Mouse (Mus musculus) lung, embryonic 14.5 days (tissue): ENCODE measurements at regions not wholly inside any gene's neighbourhood (a gene's known extent, or its start where the extent isn't known, plus 50 kb on each side); places are given as distances from the start of the nearest gene placed in this dataset.

ENCODE experiments used
- ATAC-seq: fragments of 200-750 bp; cut with Nextera tagmentation; 2 replicates; pipeline ENCODE4 v1.8.0; 2017; ENCODE audit warnings: mild to moderate bottlenecking, moderate TSS enrichment, moderate library complexity; ENCODE audit not compliant: insufficient read depth
- DNase-seq: peaks from one replicate; pipeline ENCODE4 v3.0.0-alpha.2; 2015
- H3K27ac ChIP-seq: fragments of 300-500 bp; sonication (generic); 2 replicates; pipeline ENCODE4 v1.5.1; 2014; ENCODE audit warnings: low read depth, mild to moderate bottlenecking, moderate library complexity
- H3K27me3 ChIP-seq: fragments of 300-500 bp; sonication (generic); 2 replicates; pipeline ENCODE4 v1.6.1; 2014; ENCODE audit warnings: low read length, control low read depth; ENCODE audit not compliant: insufficient read depth
- H3K36me3 ChIP-seq: fragments of 300-500 bp; sonication (generic); 2 replicates; pipeline ENCODE4 v1.6.1; 2014; ENCODE audit warnings: control low read depth; ENCODE audit not compliant: insufficient read depth
- H3K4me1 ChIP-seq: fragments of 300-500 bp; sonication (generic); 2 replicates; pipeline ENCODE4 v1.6.1; 2014; ENCODE audit warnings: antibody characterized with exemption, control low read depth; ENCODE audit not compliant: insufficient read depth
- H3K4me2 ChIP-seq: fragments of 300-500 bp; sonication (generic); 2 replicates; pipeline ENCODE4 v1.6.1; 2014; ENCODE audit warnings: mild to moderate bottlenecking
- H3K4me3 ChIP-seq: fragments of 300-500 bp; sonication (generic); 2 replicates; pipeline ENCODE4 v1.5.1; 2014; ENCODE audit warnings: low read depth, low read length
- H3K9ac ChIP-seq: fragments of 300-500 bp; sonication (generic); 2 replicates; pipeline ENCODE4 v1.6.1; 2014
- H3K9me3 ChIP-seq: fragments of 300-500 bp; sonication (generic); 2 replicates; pipeline ENCODE4 v1.6.1; 2016; ENCODE audit warnings: low read depth, low read length, control low read depth
- CTCF ChIP-seq: IDR thresholded peaks from 2 replicates; pipeline ENCODE4 v1.5.1; 2016; ENCODE audit warnings: antibody characterized with exemption, low read depth
- WGBS: fragments of 180-500 bp; shearing (Covaris S2); extraction: QIAGEN DNeasy Blood & Tissue Kit; methylation state at CpG from one replicate; pipeline ENCODE4 v1.1.7; 2014; 5-methylcytosine and 5-hydroxymethylcytosine counted together

DNA sequence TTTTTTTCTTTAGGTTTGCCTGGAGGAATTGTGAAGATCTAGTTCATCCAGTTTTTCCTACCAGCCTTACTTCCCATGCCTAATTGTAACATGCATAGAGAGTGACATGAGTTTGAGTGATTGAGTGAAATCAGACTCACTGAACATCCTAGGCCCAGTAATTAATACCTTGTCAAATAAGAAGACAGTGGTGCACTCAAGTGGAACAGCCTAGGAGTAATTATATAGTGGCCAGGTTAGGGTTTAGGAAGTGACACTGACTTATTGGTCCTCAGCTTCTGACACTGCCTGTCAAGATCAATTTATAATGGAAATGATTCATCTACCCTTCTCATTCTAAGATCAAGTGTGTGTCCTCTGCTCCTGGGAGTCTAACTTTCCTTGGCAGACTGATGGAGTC is 250.8 kb downstream of the Tpbg start:
- DNase-seq: no peak
- Histone ChIP-seq H3K4me2 (no peak overlapping the region), H3K9me3 (no peaks in the 10 kb centered on the region), H3K27me3 (no peaks in the 10 kb centered on the region), H3K4me3 (no peak overlapping the region), H3K9ac (no peak overlapping the region), H3K27ac (no peak overlapping the region), H3K4me1 (no peaks in the 10 kb centered on the region), H3K36me3 (no peaks in the 10 kb centered on the region)
- ATAC-seq: no peak
- no peak for TF ChIP-seq CTCF

- no peak for ATAC-seq
These were observed 253.3 kb downstream of the Tpbg start for GRCm38 (mm10) chr9:86095460-86095859.

GRCm38 (mm10) chr9:86096246-86096645 is 254.1 kb downstream of the Tpbg start:
- no peak for TF ChIP-seq CTCF
- H3K4me1 ChIP-seq: no peaks in the 10 kb centered on the region
- no peak overlapping the region for H3K4me3 ChIP-seq
- WGBS: 76% methylated on average over 1 of the region's 1 CpGs
- no peaks in the 10 kb centered on the region for H3K27me3 ChIP-seq
- H3K4me2 ChIP-seq: no peak overlapping the region
- no peak overlapping the region for H3K27ac ChIP-seq
- DNase-seq (no peak), ATAC-seq (no peak)
- no peak overlapping the region for H3K9ac ChIP-seq
- H3K9me3 ChIP-seq: no peaks in the 10 kb centered on the region
- no peaks in the 10 kb centered on the region for H3K36me3 ChIP-seq

More at GRCm38 (mm10) chr9:86095460-86095859, 253.3 kb downstream of the Tpbg start:
- 58% methylated on average over 2 of the region's 2 CpGs for WGBS
- Histone ChIP-seq H3K4me1 (no peaks in the 10 kb centered on the region), H3K4me2 (no peak overlapping the region), H3K9me3 (no peaks in the 10 kb centered on the region), H3K27me3 (no peaks in the 10 kb centered on the region), H3K36me3 (no peaks in the 10 kb centered on the region), H3K4me3 (no peak overlapping the region), H3K9ac (no peak overlapping the region), H3K27ac (no peak overlapping the region)
- no peak for DNase-seq
- no peak for TF ChIP-seq CTCF

- ATAC-seq (no peak), DNase-seq (no peak)
- H3K4me1 ChIP-seq: no peaks in the 10 kb centered on the region
- H3K36me3 ChIP-seq: no peaks in the 10 kb centered on the region
- no peaks in the 10 kb centered on the region for H3K27me3 ChIP-seq
- no peak overlapping the region for H3K9ac ChIP-seq
- TF ChIP-seq CTCF: no peak
- no peak overlapping the region for H3K27ac ChIP-seq
- H3K9me3 ChIP-seq: no peaks in the 10 kb centered on the region
- H3K4me2 ChIP-seq: no peak overlapping the region
- H3K4me3 ChIP-seq: no peak overlapping the region
- 84% methylated on average over 1 of the region's 1 CpGs for WGBS
These were observed 257.1 kb downstream of the Tpbg start for GRCm38 (mm10) chr9:86099325-86099724.

DNA sequence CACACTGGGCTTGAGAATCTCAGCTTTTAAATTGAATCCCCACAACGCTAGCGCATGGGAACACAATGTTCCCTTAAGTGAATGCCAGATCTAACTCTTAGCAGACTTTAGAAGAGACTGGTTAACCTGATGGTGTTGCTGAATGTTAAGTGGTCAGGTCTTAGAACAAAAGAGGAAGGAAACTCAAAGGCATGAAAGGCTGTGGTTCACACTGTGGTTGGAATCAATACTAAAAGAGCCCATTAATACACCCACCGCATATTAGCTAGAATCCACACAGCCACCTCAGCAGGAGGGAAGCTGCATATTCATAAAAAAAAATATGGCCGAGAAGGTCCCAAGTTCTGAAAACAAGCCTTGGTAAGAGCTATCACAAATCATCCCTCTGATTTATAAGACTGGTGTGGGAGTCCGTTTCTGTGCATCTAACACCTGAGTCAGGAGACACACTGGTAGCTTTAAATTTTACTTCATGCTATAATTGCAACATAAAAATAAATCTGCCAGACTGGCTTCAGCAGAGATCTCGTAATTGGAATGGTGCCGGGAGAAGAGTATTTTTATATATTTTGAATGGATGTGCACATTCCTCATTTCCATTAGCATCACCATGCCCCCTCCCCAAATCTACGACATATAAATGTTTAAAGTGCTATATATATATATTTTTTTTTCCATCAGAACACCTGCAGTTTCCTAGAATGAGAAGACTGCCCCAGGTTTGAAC is 259.3 kb downstream of the Tpbg start:
- 89% methylated on average over 8 of the region's 8 CpGs for WGBS
- Histone ChIP-seq H3K36me3 (no peaks in the 10 kb centered on the region), H3K4me1 (no peaks in the 10 kb centered on the region)

GRCm38 (mm10) chr9:86103607-86104006 is 261.4 kb downstream of the Tpbg start:
- Histone ChIP-seq H3K9ac (no peak overlapping the region), H3K9me3 (no peaks in the 10 kb centered on the region), H3K4me2 (no peak overlapping the region), H3K4me3 (no peak overlapping the region), H3K27ac (no peak overlapping the region), H3K36me3 (no peaks in the 10 kb centered on the region), H3K27me3 (no peaks in the 10 kb centered on the region), H3K4me1 (no peaks in the 10 kb centered on the region)
- no peak for DNase-seq
- no peak for ATAC-seq
- 62% methylated on average over 3 of the region's 3 CpGs for WGBS
- no peak for TF ChIP-seq CTCF

More for the DNA sequence above, 259.3 kb downstream of the Tpbg start:
- Histone ChIP-seq H3K9me3 (no peaks in the 10 kb centered on the region), H3K9ac (no peak overlapping the region), H3K27ac (no peak overlapping the region), H3K4me2 (no peak overlapping the region), H3K27me3 (no peaks in the 10 kb centered on the region), H3K4me3 (no peak overlapping the region)
- ATAC-seq: no peak
- TF ChIP-seq CTCF: no peak
- no peak for DNase-seq

DNA sequence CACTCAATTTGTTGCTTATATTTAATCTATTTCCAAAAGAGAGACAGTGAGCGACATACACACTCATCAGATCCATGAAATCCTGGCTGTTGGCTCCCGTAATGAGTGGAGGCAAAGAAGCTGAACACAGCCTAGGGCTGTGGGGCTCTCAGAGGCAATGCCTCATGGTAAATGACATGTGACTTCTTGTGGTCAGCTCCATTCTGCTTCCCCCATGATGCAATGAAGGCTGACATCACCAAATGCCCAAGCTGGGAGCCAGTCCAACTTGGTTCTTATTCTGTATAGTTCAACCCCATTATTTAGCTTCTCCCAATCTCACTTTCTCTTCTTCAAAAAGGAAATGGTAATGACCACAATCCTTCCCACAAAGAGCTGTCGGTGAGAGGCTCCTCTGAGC is 262.5 kb downstream of the Tpbg start:
- DNase-seq (peak; percentile 21), ATAC-seq (no peak)
- TF ChIP-seq CTCF: no peak
- Histone ChIP-seq H3K4me1 (no peaks in the 10 kb centered on the region), H3K9ac (no peak overlapping the region), H3K4me3 (no peak overlapping the region), H3K4me2 (no peak overlapping the region), H3K9me3 (no peaks in the 10 kb centered on the region), H3K27me3 (no peaks in the 10 kb centered on the region), H3K27ac (no peak overlapping the region), H3K36me3 (no peaks in the 10 kb centered on the region)
- 71% methylated on average over 3 of the region's 3 CpGs for WGBS
